Mouse (Mus musculus): ENCODE results near the gene Fah. TPM values are rescaled to one million over a fixed set of nuclear protein-coding genes. Genes with fewer than 3 reads are reported as not detected.

Gene Fah
- polyA plus RNA-seq, 1 experiment from 2014 or later: 3.6 TPM

- no peak for ATAC-seq
- H3K4me2 ChIP-seq: no peak overlapping the region
- 68% methylated on average over 3 of the region's 3 CpGs for WGBS
Measured at GRCm38 (mm10) chr7:84555294-84555693, 51.2 kb downstream of the Fah start.

GRCm38 (mm10) chr7:84551472-84551871 lies 55.0 kb downstream of the Fah start:
- Histone ChIP-seq H3K4me1 (no peaks in the 10 kb centered on the region), H3K9me3 (replicated peaks) (no peaks in the 10 kb centered on the region), H3K4me3 (no peak overlapping the region), H3K27me3 (no peaks in the 10 kb centered on the region), H3K4me2 (no peak overlapping the region), H3K9ac (no peak overlapping the region), H3K36me3 (ENCODE audit: poor library complexity, severe bottlenecking) (no peaks in the 10 kb centered on the region), H3K27ac (no peak overlapping the region)
- no peak for ATAC-seq
- 93% methylated on average over 2 of the region's 2 CpGs for WGBS

More at GRCm38 (mm10) chr7:84555294-84555693, 51.2 kb downstream of the Fah start:
- no peak overlapping the region for H3K9ac ChIP-seq
- no peaks in the 10 kb centered on the region for H3K9me3 ChIP-seq (replicated peaks)
- H3K27me3 ChIP-seq: no peaks in the 10 kb centered on the region
- H3K36me3 ChIP-seq (ENCODE audit: poor library complexity, severe bottlenecking): no peaks in the 10 kb centered on the region
- H3K27ac ChIP-seq: no peak overlapping the region
- H3K4me1 ChIP-seq: no peaks in the 10 kb centered on the region
- H3K4me3 ChIP-seq: no peak overlapping the region

- Histone ChIP-seq H3K9ac (no peak overlapping the region), H3K4me3 (no peak overlapping the region), H3K4me2 (no peak overlapping the region), H3K36me3 (ENCODE audit: poor library complexity, severe bottlenecking) (no peaks in the 10 kb centered on the region), H3K27ac (no peak overlapping the region), H3K4me1 (no peaks in the 10 kb centered on the region), H3K27me3 (no peaks in the 10 kb centered on the region), H3K9me3 (replicated peaks) (no peaks in the 10 kb centered on the region)
- 76% methylated on average over 4 of the region's 4 CpGs for WGBS
- ATAC-seq: no peak
Measured at GRCm38 (mm10) chr7:84546667-84547066, 59.9 kb downstream of the Fah start.

GRCm38 (mm10) chr7:84544946-84545345 lies 61.6 kb downstream of the Fah start:
- no peaks in the 10 kb centered on the region for H3K9me3 ChIP-seq (replicated peaks)
- H3K36me3 ChIP-seq (ENCODE audit: poor library complexity, severe bottlenecking): no peaks in the 10 kb centered on the region
- no peak overlapping the region for H3K9ac ChIP-seq
- no peak for ATAC-seq
- H3K4me2 ChIP-seq: no peak overlapping the region
- WGBS: 87% methylated on average over 4 of the region's 4 CpGs
- H3K4me3 ChIP-seq: no peak overlapping the region
- H3K27ac ChIP-seq: no peak overlapping the region
- no peaks in the 10 kb centered on the region for H3K4me1 ChIP-seq
- no peaks in the 10 kb centered on the region for H3K27me3 ChIP-seq

Other genes starting within 250 kb of the Fah start
- 46.4 and 55.0 TPM in 2 replicates for gene Arnt2, start 196.5 kb downstream of the Fah start, polyA plus RNA-seq (2015; fragmentation: Nextera tagmentation; extraction: Ambion mirVana)
- gene Gm2115, start 77.8 kb downstream of the Fah start, polyA plus RNA-seq (2015; fragmentation: Nextera tagmentation; extraction: Ambion mirVana): 0.37 and 0.47 TPM in 2 replicates
- 199 and 220 TPM in 2 replicates for gene Zfand6, start 83.2 kb upstream of the Fah start, polyA plus RNA-seq (2015; fragmentation: Nextera tagmentation; extraction: Ambion mirVana)
- not detected in 2 replicates for gene Olfr291, start 246.8 kb upstream of the Fah start, polyA plus RNA-seq (2015; fragmentation: Nextera tagmentation; extraction: Ambion mirVana)

All from forebrain, embryonic 13.5 days (tissue).